Mouse (Mus musculus): Measurements from ENCODE around the gene Naa11. TPM values are rescaled to one million over a fixed set of nuclear protein-coding genes. Genes with fewer than 3 reads are reported as not detected.

Naa11 gene
- total and polyA plus RNA-seq, 3 experiments: not detected

- DNase-seq: no peak
Observed at GRCm38 (mm10) chr5:97344144-97344543, 48.0 kb downstream of the Naa11 start.

- DNase-seq: no peak
Observed at GRCm38 (mm10) chr5:97334794-97335193, 57.4 kb downstream of the Naa11 start.

Other genes with a start within 250 kb of the Naa11 start
- gene Gk2, start 64.6 kb upstream of the Naa11 start, total RNA-seq (2021): not detected
- not detected in 2 replicates for gene Gk2, start 64.6 kb upstream of the Naa11 start, polyA plus RNA-seq (2012; rRNA removed)

Measured in adrenal gland, adult 2 months (tissue).